Mouse (Mus musculus) forebrain, embryonic 13.5 days (tissue): ENCODE data around the gene Uprt. TPM values are rescaled to one million over a fixed set of nuclear protein-coding genes. Genes with fewer than 3 reads are reported as not detected.

Experiments used
- ATAC-seq: fragments of 200-750 bp; cut with Nextera tagmentation; 2 replicates; pipeline ENCODE4 v1.8.0; 2017
- H3K27ac ChIP-seq: fragments of 300-500 bp; sonication (generic); 2 replicates; pipeline ENCODE4 v1.5.1; 2015; ENCODE audit warnings: inconsistent platforms, mild to moderate bottlenecking, moderate library complexity
- H3K27me3 ChIP-seq: fragments of 300-500 bp; sonication (generic); 2 replicates; pipeline ENCODE4 v1.6.1; 2015; ENCODE audit warnings: mild to moderate bottlenecking, inconsistent platforms
- H3K36me3 ChIP-seq: fragments of 300-500 bp; sonication (generic); 2 replicates; pipeline ENCODE4 v1.6.1; 2015; ENCODE audit warnings: mild to moderate bottlenecking, inconsistent platforms; ENCODE audit not compliant: poor library complexity, severe bottlenecking
- H3K4me1 ChIP-seq: fragments of 300-500 bp; sonication (generic); 2 replicates; pipeline ENCODE4 v1.6.1; 2015; ENCODE audit warnings: inconsistent platforms
- H3K4me2 ChIP-seq: fragments of 300-500 bp; sonication (generic); 2 replicates; pipeline ENCODE4 v1.6.1; 2015; ENCODE audit warnings: inconsistent platforms, mild to moderate bottlenecking, moderate library complexity
- H3K4me3 ChIP-seq: fragments of 300-500 bp; sonication (generic); 2 replicates; pipeline ENCODE4 v1.5.1; 2015; ENCODE audit warnings: mild to moderate bottlenecking, inconsistent platforms
- H3K9ac ChIP-seq: fragments of 300-500 bp; sonication (generic); 2 replicates; pipeline ENCODE4 v1.6.1; 2015; ENCODE audit warnings: mild to moderate bottlenecking, inconsistent platforms
- H3K9me3 ChIP-seq: fragments of 300-500 bp; sonication (generic); replicated peaks from 2 replicates; pipeline ENCODE4 v1.6.1; 2016; ENCODE audit warnings: inconsistent platforms
- WGBS: fragments of 180-500 bp; shearing (Covaris S2); methylation state at CpG from one replicate; pipeline ENCODE4 v1.1.7; 2015; 5-methylcytosine and 5-hydroxymethylcytosine counted together
- polyA plus RNA-seq: library from polyadenylated mRNA; unstranded; fragments of >200 nt; fragmentation: Nextera tagmentation; extraction: Ambion mirVana; gene quantifications from 2 replicates; pipeline ENCODE4 v1.2.1, GENCODE M21; 2015

Uprt gene
- polyA plus RNA-seq, 1 experiment from 2014 or later: 1.4 TPM

GRCm38 (mm10) chrX:104542635-104543034 is 60.0 kb downstream of the Uprt start:
- Histone ChIP-seq H3K9ac (no peak overlapping the region), H3K36me3 (no peaks in the 10 kb centered on the region), H3K4me2 (no peak overlapping the region), H3K4me3 (no peak overlapping the region), H3K27ac (no peak overlapping the region), H3K27me3 (peaks cover 18% of the 10 kb centered on the region; the same call in 1 of the 2 replicates), H3K4me1 (no peaks in the 10 kb centered on the region), H3K9me3 (no peaks in the 10 kb centered on the region)
- ATAC-seq: no peak
- 91% methylated on average over 4 of the region's 4 CpGs for WGBS

- Histone ChIP-seq H3K36me3 (no peaks in the 10 kb centered on the region), H3K4me3 (no peak overlapping the region), H3K4me1 (no peaks in the 10 kb centered on the region), H3K9me3 (no peaks in the 10 kb centered on the region), H3K27me3 (peaks cover 15% of the 10 kb centered on the region; the same call in 1 of the 2 replicates), H3K4me2 (no peak overlapping the region), H3K27ac (no peak overlapping the region), H3K9ac (no peak overlapping the region)
- WGBS: 72% methylated on average over 4 of the region's 4 CpGs
- no peak for ATAC-seq
Measured at GRCm38 (mm10) chrX:104543919-104544595, 61.4 kb downstream of the Uprt start.

- Histone ChIP-seq H3K4me2 (no peak overlapping the region), H3K9ac (no peak overlapping the region), H3K9me3 (no peaks in the 10 kb centered on the region), H3K4me3 (no peak overlapping the region), H3K27ac (no peak overlapping the region), H3K4me1 (no peaks in the 10 kb centered on the region), H3K36me3 (no peaks in the 10 kb centered on the region), H3K27me3 (peaks cover 15% of the 10 kb centered on the region; the same call in 1 of the 2 replicates)
- ATAC-seq: no peak
- WGBS: 91% methylated on average over 1 of the region's 1 CpGs
Measured at GRCm38 (mm10) chrX:104545283-104545682, 62.7 kb downstream of the Uprt start.

Other genes with a start within 250 kb of the Uprt start
- gene Abcb7, start 69.0 kb upstream of the Uprt start, polyA plus RNA-seq: 10.3 and 11.7 TPM in 2 replicates
- gene Zdhhc15, start 188.2 kb downstream of the Uprt start, polyA plus RNA-seq: 4.8 and 5.7 TPM in 2 replicates